Mouse (Mus musculus) limb, embryonic 14.5 days (tissue): ENCODE data around the gene Habp2. TPM values are rescaled to one million over a fixed set of nuclear protein-coding genes. Genes with fewer than 3 reads are reported as not detected.

Experiments
- ATAC-seq: fragments of 200-750 bp; cut with Nextera tagmentation; 2 replicates; pipeline ENCODE4 v1.8.0; 2017; ENCODE audit warnings: low read depth, moderate number of reproducible peaks, moderate TSS enrichment; ENCODE audit not compliant: low FRiP score
- DNase-seq: peaks from one replicate; pipeline ENCODE4 v3.0.0-alpha.2; 2015; ENCODE audit warnings: low spot score
- H3K27ac ChIP-seq: fragments of 300-500 bp; sonication (generic); replicated peaks from 2 replicates; pipeline ENCODE4 v1.5.1; 2014; ENCODE audit warnings: low read depth, mild to moderate bottlenecking, low read length, moderate library complexity, mixed read lengths
- H3K27me3 ChIP-seq: fragments of 300-500 bp; sonication (generic); 2 replicates; pipeline ENCODE4 v1.6.1; 2014; ENCODE audit warnings: low read length, mixed read lengths; ENCODE audit not compliant: control insufficient read depth, insufficient read depth
- H3K36me3 ChIP-seq: fragments of 300-500 bp; sonication (generic); 2 replicates; pipeline ENCODE4 v1.6.1; 2014; ENCODE audit warnings: mild to moderate bottlenecking, low read length, moderate library complexity, mixed read lengths; ENCODE audit not compliant: control insufficient read depth, insufficient read depth
- H3K4me1 ChIP-seq: fragments of 300-500 bp; sonication (generic); 2 replicates; pipeline ENCODE4 v1.6.1; 2014; ENCODE audit warnings: antibody characterized with exemption, low read length, mixed read lengths; ENCODE audit not compliant: control insufficient read depth, insufficient read depth
- H3K4me2 ChIP-seq: fragments of 300-500 bp; sonication (generic); replicated peaks from 2 replicates; pipeline ENCODE4 v1.6.1; 2014; ENCODE audit warnings: low read depth, mild to moderate bottlenecking, low read length, moderate library complexity; ENCODE audit not compliant: severe bottlenecking
- H3K4me3 ChIP-seq: fragments of 300-500 bp; sonication (generic); replicated peaks from 2 replicates; pipeline ENCODE4 v1.5.1; 2014; ENCODE audit warnings: low read length
- H3K9ac ChIP-seq: fragments of 300-500 bp; sonication (generic); 2 replicates; pipeline ENCODE4 v1.6.1; 2014; ENCODE audit warnings: mild to moderate bottlenecking, low read depth, low read length, moderate library complexity; ENCODE audit not compliant: severe bottlenecking
- H3K9me3 ChIP-seq: fragments of 300-500 bp; sonication (generic); 2 replicates; pipeline ENCODE4 v1.6.1; 2016; ENCODE audit warnings: low read length; ENCODE audit not compliant: control insufficient read depth
- POLR2A ChIP-seq: fragments of 200-500 bp; IDR thresholded peaks from 2 replicates; pipeline ENCODE4 v1.8.0; 2012; ENCODE audit warnings: inconsistent platforms, mild to moderate bottlenecking, moderate library complexity, borderline replicate concordance; ENCODE audit not compliant: insufficient read depth, insufficient read length; ENCODE audit errors: extremely low read depth
- WGBS: fragments of 180-500 bp; shearing (Covaris S2); extraction: QIAGEN DNeasy Blood & Tissue Kit; methylation state at CpG from one replicate; pipeline ENCODE4 v1.1.7; 2014; 5-methylcytosine and 5-hydroxymethylcytosine counted together
- polyA plus RNA-seq, 2 experiments: library from polyadenylated mRNA; depleted of rRNA in 1 of 2; stranded (reverse) in 1 of 2; unstranded in 1 of 2; fragments of >200 nt; fragmentation: Nextera tagmentation in 1 of 2; extraction: Ambion mirVana in 1 of 2; gene quantifications; 2 replicates each; pipeline versions ENCODE4 v1.2.1 to v1.2.3; 2012 to 2014

Gene Habp2
- polyA plus RNA-seq, 2 experiments, result not detected

GRCm38 (mm10) chr19:56287580-56288367 lies 837 bp downstream of the Habp2 start:
- DNase-seq (no peak), ATAC-seq (no peak)
- no peak for TF ChIP-seq POLR2A
- H3K27ac ChIP-seq, result no peak overlapping the region
- H3K4me2 ChIP-seq, result no peak overlapping the region
- 84% methylated on average over 15 of the region's 15 CpGs for WGBS
- H3K27me3 ChIP-seq, result no peaks in the 10 kb centered on the region
- no peaks in the 10 kb centered on the region for H3K9me3 ChIP-seq
- no peak overlapping the region for H3K4me3 ChIP-seq
- no peak overlapping the region for H3K9ac ChIP-seq
- H3K4me1 ChIP-seq, result peaks cover 12% of the 10 kb centered on the region
- no peaks in the 10 kb centered on the region for H3K36me3 ChIP-seq

- H3K27ac ChIP-seq, result no peak overlapping the region
- WGBS, result 89% methylated on average over 4 of the region's 4 CpGs
- no peaks in the 10 kb centered on the region for H3K36me3 ChIP-seq
- no peak overlapping the region for H3K4me3 ChIP-seq
- no peak for ATAC-seq
- DNase-seq, result no peak
- H3K9me3 ChIP-seq, result no peaks in the 10 kb centered on the region
- no peak for TF ChIP-seq POLR2A
- peaks cover 12% of the 10 kb centered on the region for H3K4me1 ChIP-seq
- H3K9ac ChIP-seq, result no peak overlapping the region
- no peak overlapping the region for H3K4me2 ChIP-seq
- no peaks in the 10 kb centered on the region for H3K27me3 ChIP-seq
These were observed 1.5 kb downstream of the Habp2 start for GRCm38 (mm10) chr19:56288436-56288835.

- H3K9me3 ChIP-seq, result no peaks in the 10 kb centered on the region
- no peak overlapping the region for H3K4me3 ChIP-seq
- 66% methylated on average over 8 of the region's 8 CpGs for WGBS
- no peak for TF ChIP-seq POLR2A
- peaks cover 12% of the 10 kb centered on the region for H3K4me1 ChIP-seq
- H3K9ac ChIP-seq, result no peak overlapping the region
- no peak for ATAC-seq
- DNase-seq, result no peak
- no peaks in the 10 kb centered on the region for H3K36me3 ChIP-seq
- no peaks in the 10 kb centered on the region for H3K27me3 ChIP-seq
- H3K4me2 ChIP-seq, result no peak overlapping the region
- no peak overlapping the region for H3K27ac ChIP-seq
These were observed 2.7 kb downstream of the Habp2 start for GRCm38 (mm10) chr19:56289642-56290041.

- no peaks in the 10 kb centered on the region for H3K9me3 ChIP-seq
- no peaks in the 10 kb centered on the region for H3K36me3 ChIP-seq
- H3K4me2 ChIP-seq, result no peak overlapping the region
- no peak overlapping the region for H3K27ac ChIP-seq
- no peak for DNase-seq
- no peaks in the 10 kb centered on the region for H3K27me3 ChIP-seq
- 39% methylated on average over 6 of the region's 6 CpGs for WGBS
- peaks cover 15% of the 10 kb centered on the region for H3K4me1 ChIP-seq
- TF ChIP-seq POLR2A, result no peak
- no peak overlapping the region for H3K9ac ChIP-seq
- no peak for ATAC-seq
- H3K4me3 ChIP-seq, result no peak overlapping the region
These were observed 5.0 kb downstream of the Habp2 start for GRCm38 (mm10) chr19:56291898-56292297.

- TF ChIP-seq POLR2A, result no peak
- no peaks in the 10 kb centered on the region for H3K36me3 ChIP-seq
- ATAC-seq, result no peak
- 70% methylated on average over 9 of the region's 9 CpGs for WGBS
- H3K27ac ChIP-seq, result no peak overlapping the region
- no peak overlapping the region for H3K9ac ChIP-seq
- peaks cover 15% of the 10 kb centered on the region for H3K4me1 ChIP-seq
- no peak for DNase-seq
- no peak overlapping the region for H3K4me3 ChIP-seq
- no peak overlapping the region for H3K4me2 ChIP-seq
- H3K9me3 ChIP-seq, result no peaks in the 10 kb centered on the region
- H3K27me3 ChIP-seq, result no peaks in the 10 kb centered on the region
These were observed 5.4 kb downstream of the Habp2 start for GRCm38 (mm10) chr19:56292335-56292734.
